ENCODE assay signal across 17 mouse cellular contexts in genomic region chr1:174750893-174751461, GRCm38 (mm10).
"Had no signal": no experiment of that assay in that cellular context is flagged by ENCODE, and none has a peak within 500 bp of the region (broad histone marks: within the 10 kb centered on the region; RNA-seq: fewer than 3 reads in every experiment).

No protein-coding gene starts in this region.

- H3K27me3 ChIP-seq: limb, embryonic 15.5 days; liver, embryonic 12.5 days; midbrain, embryonic 13.5 days; neural tube, embryonic 13.5 days; neural tube, embryonic 15.5 days had no signal

- H3K4me1 ChIP-seq: limb, embryonic 15.5 days; liver, embryonic 12.5 days; midbrain, embryonic 13.5 days; neural tube, embryonic 13.5 days; neural tube, embryonic 15.5 days had no signal

- H3K4me2 ChIP-seq: limb, embryonic 15.5 days; liver, embryonic 12.5 days; midbrain, embryonic 13.5 days; neural tube, embryonic 13.5 days; neural tube, embryonic 15.5 days had no signal

- H3K36me3 ChIP-seq: limb, embryonic 15.5 days; liver, embryonic 12.5 days; midbrain, embryonic 13.5 days had no signal

- ATAC-seq: liver, embryonic 12.5 days; midbrain, embryonic 13.5 days; midbrain, embryonic 16.5 days had no signal

- H3K4me3 ChIP-seq: limb, embryonic 15.5 days; liver, embryonic 12.5 days; midbrain, embryonic 10.5 days; midbrain, embryonic 13.5 days; myocyte; neural tube, embryonic 13.5 days; neural tube, embryonic 15.5 days had no signal

- H3K9ac ChIP-seq: limb, embryonic 15.5 days; liver, embryonic 12.5 days; liver, embryonic 14.5 days; midbrain, embryonic 13.5 days; neural tube, embryonic 13.5 days; neural tube, embryonic 15.5 days had no signal

- H3K27ac ChIP-seq: limb, embryonic 15.5 days; liver, embryonic 12.5 days; liver, embryonic 14.5 days; midbrain, embryonic 10.5 days; midbrain, embryonic 13.5 days; neural tube, embryonic 13.5 days; neural tube, embryonic 15.5 days had no signal

- H3K9me3 ChIP-seq: limb, embryonic 15.5 days; liver, embryonic 12.5 days; midbrain, embryonic 10.5 days; midbrain, embryonic 13.5 days; neural tube, embryonic 13.5 days; neural tube, embryonic 15.5 days had no signal

- DNase-seq: retina, postnatal 1 day; right cerebral cortex, adult 18-20 months; right cerebral cortex, postnatal 25 days; right cerebral cortex, postnatal 4 days; spleen, adult 18-20 months; thymus, adult 18-20 months; thymus, postnatal 14 days; thymus, postnatal 36 days had no signal
